Mouse (Mus musculus) embryonic fibroblast, embryonic 13.5 days (primary cell): ENCODE data around the gene B830017H08Rik. TPM values are rescaled to one million over a fixed set of nuclear protein-coding genes. Genes with fewer than 3 reads are reported as not detected.
A peak's percentile ranks its signal among the peaks of the same experiment; 100 is the strongest.

ENCODE experiments used
- H3K27ac ChIP-seq: 2 replicates; pipeline ENCODE4 v1.5.1; 2012; ENCODE audit warnings: low read length, control low read depth, inconsistent platforms; ENCODE audit not compliant: insufficient read depth
- H3K4me1 ChIP-seq: 2 replicates; pipeline ENCODE4 v1.6.1; 2011; ENCODE audit warnings: low read length; ENCODE audit not compliant: control insufficient read depth, insufficient read depth
- H3K4me3 ChIP-seq: 2 replicates; pipeline ENCODE4 v1.5.1; 2011; ENCODE audit warnings: mild to moderate bottlenecking, control low read depth, low read length; ENCODE audit not compliant: insufficient read depth
- CTCF ChIP-seq: IDR thresholded peaks from 2 replicates; pipeline ENCODE4 v1.5.1; 2011; ENCODE audit warnings: mild to moderate bottlenecking, control low read depth, low read length, moderate library complexity, borderline replicate concordance; ENCODE audit not compliant: insufficient read depth
- POLR2A ChIP-seq: IDR thresholded peaks from 2 replicates; pipeline ENCODE4 v1.6.1; 2011; ENCODE audit warnings: low read depth, mild to moderate bottlenecking, control low read depth, low read length, moderate library complexity
- polyA plus RNA-seq: library from polyadenylated mRNA; stranded (reverse); fragments of >200 nt; gene quantifications from 2 replicates; pipeline ENCODE4 v1.2.4, GENCODE M21; 2011; ENCODE audit warnings: low read depth; ENCODE audit not compliant: missing spikeins, insufficient read length

The B830017H08Rik gene
- polyA plus RNA-seq, result not detected in 2 replicates

DNA sequence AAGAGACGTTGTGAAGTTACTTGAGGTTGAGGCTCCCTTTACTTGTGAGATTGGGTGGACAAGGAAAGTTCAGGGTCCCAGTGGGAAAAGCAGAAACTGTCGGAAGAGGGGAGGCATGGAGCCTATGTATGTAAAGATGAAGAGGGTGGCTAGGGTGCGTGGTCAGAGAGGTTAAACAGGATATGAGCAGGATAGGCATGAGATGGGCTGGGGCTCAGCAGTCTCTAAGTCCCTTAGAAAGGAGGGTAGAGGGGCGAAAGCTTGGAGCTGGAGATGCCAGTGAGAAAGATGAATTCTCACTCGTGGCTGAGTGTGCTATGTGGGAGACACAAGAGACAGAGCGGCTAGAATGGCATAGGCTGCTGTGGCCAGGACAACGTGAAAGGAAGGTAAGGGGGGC is at the start of gene B830017H08Rik:
Gene B830017H08Rik (plus strand): TSS at position 301 of the 400 bp plus-strand sequence.
- H3K4me1 ChIP-seq, result 0 out of 2 replicates have a peak, but pooled peaks cover 5% of the 10 kb centered on the region
- TF ChIP-seq CTCF, result no peak
- TF ChIP-seq POLR2A, result no peak
- no peak within 1 kb of the TSS for H3K27ac ChIP-seq
- H3K4me3 ChIP-seq, result peak within 1 kb of the TSS; percentile 22

DNA sequence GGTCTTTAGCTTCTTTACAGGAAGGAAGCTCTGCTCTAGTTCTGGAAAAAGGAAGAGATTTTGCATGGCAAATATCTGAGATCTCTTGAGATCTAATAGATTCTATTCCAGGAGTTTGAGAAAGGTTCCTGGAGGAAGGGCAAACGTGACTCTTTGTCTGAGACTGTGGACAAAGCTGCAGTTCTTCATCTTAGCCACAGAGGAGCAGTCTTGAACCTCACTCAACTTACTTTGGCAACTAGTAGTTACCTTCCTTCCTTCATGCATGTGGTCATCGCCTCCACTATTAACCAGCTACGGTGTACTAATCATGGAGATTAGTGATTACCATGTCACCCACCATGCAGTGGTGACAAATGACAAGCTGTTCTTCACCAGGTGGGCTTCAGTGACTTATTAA is 47.6 kb upstream of the B830017H08Rik start:
- H3K4me3 ChIP-seq, result no peak overlapping the region

DNA sequence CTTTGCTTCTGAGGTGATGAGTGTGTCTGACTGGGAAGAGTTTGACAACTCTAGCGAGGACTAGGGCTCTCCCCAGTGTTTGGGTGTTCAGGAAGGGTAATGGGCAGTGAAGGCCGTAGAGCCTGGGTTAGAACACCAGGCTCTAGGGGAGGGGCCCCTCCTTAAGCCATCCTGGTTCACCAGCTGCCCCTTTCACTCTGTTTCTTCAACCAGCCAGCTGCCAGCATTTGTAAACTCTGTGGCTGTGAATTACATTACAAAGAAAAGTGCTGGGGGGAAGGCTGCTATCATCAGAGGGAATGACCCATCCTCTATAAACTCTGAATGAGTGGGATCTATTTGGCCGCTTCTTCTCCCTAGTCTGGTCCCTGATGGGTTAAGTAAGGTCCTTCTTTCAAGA is 40.2 kb upstream of the B830017H08Rik start:
- no peak for TF ChIP-seq POLR2A
- TF ChIP-seq CTCF, result no peak
- no peak overlapping the region for H3K4me3 ChIP-seq
- no peak overlapping the region for H3K27ac ChIP-seq
- H3K4me1 ChIP-seq, result no peaks in the 10 kb centered on the region; the same call in 1 of the 2 replicates

More for the DNA sequence above, 47.6 kb upstream of the B830017H08Rik start:
- TF ChIP-seq CTCF (no peak), POLR2A (no peak)
- H3K27ac ChIP-seq, result no peak overlapping the region
- H3K4me1 ChIP-seq, result 0 out of 2 replicates have a peak, but pooled peaks cover 2% of the 10 kb centered on the region

DNA sequence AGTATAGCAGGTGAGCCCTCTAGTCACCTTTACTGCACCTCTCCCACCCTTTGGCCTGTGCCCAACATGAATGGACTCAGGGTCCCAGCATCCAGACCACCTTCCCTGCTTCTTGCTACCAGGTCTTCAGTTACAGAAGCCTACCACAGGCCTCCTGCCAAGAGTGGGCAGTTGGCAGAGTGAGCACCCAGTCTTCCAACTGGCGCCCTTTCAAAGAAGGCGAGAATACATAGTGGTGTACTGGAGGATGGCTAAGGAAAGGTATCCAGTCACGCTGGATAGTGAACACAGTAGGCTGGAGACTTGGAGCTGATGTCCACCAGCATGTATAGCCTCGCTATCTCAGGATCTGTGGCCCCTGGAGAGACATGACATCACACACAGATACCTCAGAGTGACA is 38.9 kb upstream of the B830017H08Rik start:
- Histone ChIP-seq H3K27ac (no peak overlapping the region), H3K4me3 (no peak overlapping the region), H3K4me1 (peaks cover 2% of the 10 kb centered on the region; the same call in 1 of the 2 replicates)
- no peak for TF ChIP-seq CTCF
- TF ChIP-seq POLR2A, result no peak

DNA sequence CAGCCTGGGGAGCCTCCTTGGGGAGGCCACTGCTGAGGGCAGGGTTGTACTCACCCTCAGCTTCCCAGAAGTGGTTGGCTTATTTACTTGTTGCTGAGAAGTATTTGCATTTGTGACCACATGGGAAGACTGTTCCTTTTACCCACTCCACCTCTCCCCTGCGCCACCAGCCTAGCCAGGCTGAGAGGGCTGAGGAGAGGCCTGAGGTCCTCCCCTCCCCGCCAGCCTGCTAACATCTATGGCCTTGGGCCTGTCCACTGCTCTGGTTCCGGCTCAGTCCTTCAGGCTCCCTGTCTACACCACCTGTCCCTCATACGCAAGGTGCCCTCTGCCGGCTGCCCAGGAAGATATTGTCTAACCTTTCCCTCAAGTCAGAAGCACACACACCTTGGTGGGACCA is 37.3 kb upstream of the B830017H08Rik start:
- H3K27ac ChIP-seq, result no peak overlapping the region
- peaks cover 15% of the 10 kb centered on the region for H3K4me1 ChIP-seq
- no peak overlapping the region for H3K4me3 ChIP-seq
- TF ChIP-seq POLR2A (no peak), CTCF (0 out of 2 replicates have a peak, but pooled peaks have one; percentile 7)

DNA sequence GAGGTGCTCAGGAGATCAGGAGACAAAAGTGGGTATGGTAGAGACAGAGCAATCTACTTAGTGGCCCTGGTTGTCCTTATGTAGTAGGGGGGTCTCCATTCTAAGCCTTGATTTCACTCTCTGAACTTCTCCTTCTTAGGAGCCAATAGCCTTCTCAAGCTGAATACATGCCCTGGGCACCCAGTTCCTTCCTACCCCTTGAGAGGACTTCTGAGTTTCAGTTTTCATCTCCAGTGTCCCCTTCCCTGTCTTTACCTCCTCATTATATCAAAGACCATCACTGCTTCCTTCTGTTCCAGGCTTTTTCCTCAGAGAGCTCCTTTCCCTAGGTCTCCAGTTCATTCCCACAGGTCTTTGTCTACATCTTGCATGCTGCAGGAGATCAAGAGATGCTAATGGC is 36.4 kb upstream of the B830017H08Rik start:
- Histone ChIP-seq H3K4me3 (peak overlapping the region; percentile 21; the same call in 1 of the 2 replicates), H3K27ac (peak overlapping the region; percentile 61), H3K4me1 (peaks cover 20% of the 10 kb centered on the region)
- TF ChIP-seq POLR2A (no peak), CTCF (no peak)

DNA sequence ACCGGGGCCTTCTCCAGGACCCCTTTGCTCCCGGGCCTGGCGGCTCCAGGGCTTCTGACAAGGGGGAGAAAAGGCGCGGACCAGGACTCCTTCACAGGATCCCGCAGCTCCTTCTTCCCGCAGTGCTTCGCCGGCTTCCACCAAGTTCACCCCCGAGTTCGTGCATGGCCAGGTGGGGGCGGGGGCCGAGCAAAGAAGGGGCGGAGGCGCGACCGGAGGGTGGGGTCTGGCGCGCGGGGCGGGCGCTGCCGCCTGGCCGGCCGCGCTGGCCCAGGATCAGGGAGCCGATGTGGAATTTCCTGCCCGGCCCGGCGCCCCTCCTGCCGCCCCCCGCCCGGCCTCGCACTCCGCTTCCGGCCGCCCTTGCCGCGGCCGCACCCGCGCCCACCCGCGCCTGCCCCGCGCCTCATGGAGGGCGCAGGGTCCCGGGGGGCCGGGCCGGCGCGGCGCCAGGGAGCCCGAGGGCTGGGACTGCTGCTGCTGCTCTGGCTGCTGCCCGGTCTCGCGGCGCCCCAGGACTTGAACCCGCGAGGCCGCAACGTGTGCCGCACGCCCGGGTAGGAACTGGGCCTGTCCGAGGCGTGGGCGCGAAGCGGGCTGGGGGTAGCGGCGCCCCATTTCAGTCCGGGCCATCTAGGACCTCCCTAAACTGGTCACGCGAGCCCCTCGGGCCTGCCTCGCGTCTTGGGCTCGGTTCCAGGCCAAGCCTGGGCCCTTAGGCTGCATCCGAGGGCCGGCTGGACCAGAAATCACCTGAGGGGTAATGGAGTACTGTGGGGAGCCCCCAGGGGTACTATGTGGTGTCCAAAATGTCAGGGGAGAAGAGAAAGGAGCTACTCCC is 35.7 kb upstream of the B830017H08Rik start, which contains the start of gene Scarf2:
Gene Scarf2 (plus strand): TSS at position 312 of the 841 bp plus-strand sequence.
- no peak for TF ChIP-seq CTCF
- no peak; the same call in 1 of the 2 replicates for TF ChIP-seq POLR2A
- peak within 1 kb of the TSS; percentile 80 for H3K4me3 ChIP-seq
- H3K27ac ChIP-seq, result peak within 1 kb of the TSS; percentile 75
- H3K4me1 ChIP-seq, result peaks cover 26% of the 10 kb centered on the region

DNA sequence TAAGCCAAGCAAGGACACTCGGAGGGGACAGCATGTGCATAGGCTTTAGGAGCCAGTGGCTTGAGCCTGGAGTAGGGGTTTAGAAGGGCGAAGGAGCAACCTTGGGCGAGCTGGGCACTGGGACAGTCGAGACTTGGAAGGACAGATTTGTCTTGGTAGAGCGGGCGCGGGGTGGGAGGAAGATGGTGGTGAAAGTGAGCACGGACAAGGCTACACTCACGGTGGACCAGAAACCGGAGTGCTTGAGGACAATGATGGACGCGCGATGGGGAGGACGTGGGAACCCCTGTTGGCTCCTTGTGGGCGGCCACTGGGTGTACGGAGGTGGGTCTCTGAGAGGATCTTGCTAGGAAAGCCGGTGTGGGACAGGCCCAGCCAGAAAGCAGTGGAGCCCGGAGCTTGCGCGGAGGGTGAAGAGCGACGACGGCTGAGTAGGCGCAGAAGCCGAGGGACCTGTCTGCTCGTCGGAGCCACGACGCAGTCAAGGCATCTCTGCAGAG is 35.1 kb upstream of the B830017H08Rik start:
- H3K4me1 ChIP-seq, result peaks cover 32% of the 10 kb centered on the region
- peak overlapping the region; percentile 75 for H3K27ac ChIP-seq
- peak overlapping the region; percentile 80 for H3K4me3 ChIP-seq
- peak; percentile 37; the same call in 1 of the 2 replicates for TF ChIP-seq POLR2A
- no peak for TF ChIP-seq CTCF

DNA sequence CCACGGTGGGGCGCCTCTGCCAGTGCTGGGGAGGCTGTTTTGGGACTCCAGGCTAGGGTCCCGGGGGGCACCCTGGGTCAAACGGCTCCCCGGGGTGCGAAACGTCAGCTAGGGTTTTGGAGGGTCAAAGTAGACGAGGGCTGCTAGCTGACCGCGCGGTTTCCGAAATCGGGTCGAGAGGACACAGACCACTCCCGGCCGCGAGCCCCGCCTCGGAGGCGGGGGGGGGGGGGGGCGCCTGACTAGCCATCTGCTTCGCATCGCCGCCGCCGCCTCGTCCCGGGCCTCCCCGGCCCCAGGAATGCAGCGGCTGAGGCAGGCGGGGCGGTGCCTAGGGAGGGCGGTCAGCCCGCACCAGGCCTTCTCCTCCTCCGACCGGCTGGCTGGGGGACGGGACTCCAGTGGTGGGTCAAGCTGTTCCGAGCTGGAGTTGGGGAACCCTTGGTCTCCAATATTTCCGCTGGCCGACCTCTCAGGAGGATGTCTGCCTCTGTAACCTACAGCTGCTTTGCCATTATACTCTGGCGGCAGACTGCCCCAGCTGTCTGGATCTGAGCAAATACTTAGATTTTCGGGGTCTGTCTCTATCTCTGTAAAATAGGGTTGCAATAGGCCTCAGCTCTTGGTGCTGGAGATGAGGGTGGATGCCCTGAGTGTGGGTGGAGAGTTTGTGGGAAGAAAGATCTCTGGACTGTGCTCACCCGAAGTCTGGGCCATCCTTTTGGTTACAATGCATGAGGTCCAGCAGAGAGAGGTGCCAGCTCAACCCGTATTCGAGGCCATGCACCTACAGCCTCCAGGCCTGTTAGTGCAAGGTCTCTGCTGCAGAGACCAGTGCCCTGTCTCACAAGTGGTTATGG is 34.4 kb upstream of the B830017H08Rik start:
- Histone ChIP-seq H3K27ac (peak overlapping the region; percentile 75), H3K4me1 (peaks cover 32% of the 10 kb centered on the region), H3K4me3 (peak overlapping the region; percentile 80)
- TF ChIP-seq CTCF (no peak), POLR2A (peak; percentile 59)
